Mouse (Mus musculus) limb, embryonic 14.5 days (tissue): ENCODE results near the gene Clcnka. TPM values are rescaled to one million over a fixed set of nuclear protein-coding genes. Genes with fewer than 3 reads are reported as not detected.

ENCODE experiments used
- ATAC-seq: fragments of 200-750 bp; cut with Nextera tagmentation; 2 replicates; pipeline ENCODE4 v1.8.0; 2017; ENCODE audit warnings: low read depth, moderate number of reproducible peaks, moderate TSS enrichment; ENCODE audit not compliant: low FRiP score
- DNase-seq: peaks from one replicate; pipeline ENCODE4 v3.0.0-alpha.2; 2015; ENCODE audit warnings: low spot score
- H3K27ac ChIP-seq: fragments of 300-500 bp; sonication (generic); replicated peaks from 2 replicates; pipeline ENCODE4 v1.5.1; 2014; ENCODE audit warnings: low read depth, mild to moderate bottlenecking, low read length, moderate library complexity, mixed read lengths
- H3K27me3 ChIP-seq: fragments of 300-500 bp; sonication (generic); 2 replicates; pipeline ENCODE4 v1.6.1; 2014; ENCODE audit warnings: low read length, mixed read lengths; ENCODE audit not compliant: control insufficient read depth, insufficient read depth
- H3K36me3 ChIP-seq: fragments of 300-500 bp; sonication (generic); 2 replicates; pipeline ENCODE4 v1.6.1; 2014; ENCODE audit warnings: mild to moderate bottlenecking, low read length, moderate library complexity, mixed read lengths; ENCODE audit not compliant: control insufficient read depth, insufficient read depth
- H3K4me1 ChIP-seq: fragments of 300-500 bp; sonication (generic); 2 replicates; pipeline ENCODE4 v1.6.1; 2014; ENCODE audit warnings: antibody characterized with exemption, low read length, mixed read lengths; ENCODE audit not compliant: control insufficient read depth, insufficient read depth
- H3K4me2 ChIP-seq: fragments of 300-500 bp; sonication (generic); replicated peaks from 2 replicates; pipeline ENCODE4 v1.6.1; 2014; ENCODE audit warnings: low read depth, mild to moderate bottlenecking, low read length, moderate library complexity; ENCODE audit not compliant: severe bottlenecking
- H3K4me3 ChIP-seq: fragments of 300-500 bp; sonication (generic); replicated peaks from 2 replicates; pipeline ENCODE4 v1.5.1; 2014; ENCODE audit warnings: low read length
- H3K9ac ChIP-seq: fragments of 300-500 bp; sonication (generic); 2 replicates; pipeline ENCODE4 v1.6.1; 2014; ENCODE audit warnings: mild to moderate bottlenecking, low read depth, low read length, moderate library complexity; ENCODE audit not compliant: severe bottlenecking
- H3K9me3 ChIP-seq: fragments of 300-500 bp; sonication (generic); 2 replicates; pipeline ENCODE4 v1.6.1; 2016; ENCODE audit warnings: low read length; ENCODE audit not compliant: control insufficient read depth
- POLR2A ChIP-seq: fragments of 200-500 bp; IDR thresholded peaks from 2 replicates; pipeline ENCODE4 v1.8.0; 2012; ENCODE audit warnings: inconsistent platforms, mild to moderate bottlenecking, moderate library complexity, borderline replicate concordance; ENCODE audit not compliant: insufficient read depth, insufficient read length; ENCODE audit errors: extremely low read depth
- WGBS: fragments of 180-500 bp; shearing (Covaris S2); extraction: QIAGEN DNeasy Blood & Tissue Kit; methylation state at CpG from one replicate; pipeline ENCODE4 v1.1.7; 2014; 5-methylcytosine and 5-hydroxymethylcytosine counted together
- polyA plus RNA-seq, 2 experiments: library from polyadenylated mRNA; depleted of rRNA in 1 of 2; stranded (reverse) in 1 of 2; unstranded in 1 of 2; fragments of >200 nt; fragmentation: Nextera tagmentation in 1 of 2; extraction: Ambion mirVana in 1 of 2; gene quantifications; 2 replicates each; pipeline versions ENCODE4 v1.2.1 to v1.2.3; 2012 to 2014

Gene Clcnka
- polyA plus RNA-seq, 2 experiments, result 0.61 to 0.75 TPM

- H3K27me3 ChIP-seq, result no peaks in the 10 kb centered on the region
- H3K9me3 ChIP-seq, result no peaks in the 10 kb centered on the region
- no peak for TF ChIP-seq POLR2A
- no peak for ATAC-seq
- no peak overlapping the region for H3K9ac ChIP-seq
- H3K4me3 ChIP-seq, result no peak overlapping the region
- peaks cover 4% of the 10 kb centered on the region; the same call in 1 of the 2 replicates for H3K4me1 ChIP-seq
- 89% methylated on average over 3 of the region's 3 CpGs for WGBS
- no peak overlapping the region for H3K4me2 ChIP-seq
- H3K36me3 ChIP-seq, result no peaks in the 10 kb centered on the region
- no peak for DNase-seq
- H3K27ac ChIP-seq, result no peak overlapping the region
These were observed 10.1 kb upstream of the Clcnka start for GRCm38 (mm10) chr4:141408577-141408976.

- TF ChIP-seq POLR2A, result no peak
- WGBS, result 36% methylated on average over 13 of the region's 14 CpGs
- Histone ChIP-seq H3K36me3 (no peaks in the 10 kb centered on the region), H3K4me1 (peaks cover 4% of the 10 kb centered on the region; the same call in 1 of the 2 replicates), H3K27me3 (no peaks in the 10 kb centered on the region), H3K4me3 (no peak overlapping the region), H3K9ac (no peak overlapping the region), H3K4me2 (no peak overlapping the region), H3K9me3 (no peaks in the 10 kb centered on the region), H3K27ac (no peak overlapping the region)
- DNase-seq (no peak), ATAC-seq (no peak)
These were observed 8.2 kb upstream of the Clcnka start for GRCm38 (mm10) chr4:141406516-141407299.

GRCm38 (mm10) chr4:141405314-141405622 lies 6.7 kb upstream of the Clcnka start:
- peaks cover 4% of the 10 kb centered on the region; the same call in 1 of the 2 replicates for H3K4me1 ChIP-seq
- ATAC-seq (no peak), DNase-seq (no peak)
- H3K9me3 ChIP-seq, result no peaks in the 10 kb centered on the region
- no peak overlapping the region for H3K9ac ChIP-seq
- no peak for TF ChIP-seq POLR2A
- H3K27ac ChIP-seq, result no peak overlapping the region
- no peak overlapping the region for H3K4me3 ChIP-seq
- H3K36me3 ChIP-seq, result no peaks in the 10 kb centered on the region
- H3K27me3 ChIP-seq, result no peaks in the 10 kb centered on the region
- WGBS, result 84% methylated on average over 3 of the region's 3 CpGs
- H3K4me2 ChIP-seq, result no peak overlapping the region

- Histone ChIP-seq H3K36me3 (no peaks in the 10 kb centered on the region), H3K27me3 (no peaks in the 10 kb centered on the region), H3K9ac (peak overlapping the region; percentile 31; the same call in 1 of the 2 replicates), H3K4me3 (peak overlapping the region; percentile 7; the same call in 1 of the 2 replicates), H3K27ac (no peak overlapping the region), H3K4me1 (peaks cover 4% of the 10 kb centered on the region; the same call in 1 of the 2 replicates), H3K9me3 (no peaks in the 10 kb centered on the region), H3K4me2 (peak overlapping the region; percentile 45)
- 15% methylated on average over 12 of the region's 15 CpGs for WGBS
- peak; percentile 81 for ATAC-seq
- TF ChIP-seq POLR2A, result no peak
- DNase-seq, result peak; percentile 81
These were observed 6.2 kb upstream of the Clcnka start for GRCm38 (mm10) chr4:141404518-141405313.

GRCm38 (mm10) chr4:141400171-141400570 lies 1.6 kb upstream of the Clcnka start:
- WGBS, result 85% methylated on average over 15 of the region's 15 CpGs
- DNase-seq (no peak), ATAC-seq (no peak)
- Histone ChIP-seq H3K36me3 (no peaks in the 10 kb centered on the region), H3K4me2 (no peak overlapping the region), H3K4me3 (no peak overlapping the region), H3K27ac (no peak overlapping the region), H3K27me3 (no peaks in the 10 kb centered on the region), H3K4me1 (peaks cover 4% of the 10 kb centered on the region; the same call in 1 of the 2 replicates), H3K9me3 (no peaks in the 10 kb centered on the region), H3K9ac (no peak overlapping the region)
- no peak for TF ChIP-seq POLR2A
